Mouse (Mus musculus) limb, embryonic 15.5 days (tissue): ENCODE data around the gene Luc7l3. TPM values are rescaled to one million over a fixed set of nuclear protein-coding genes. Genes with fewer than 3 reads are reported as not detected.
A peak's percentile ranks its signal among the peaks of the same experiment; 100 is the strongest.

ENCODE experiments used
- ATAC-seq: fragments of 200-750 bp; cut with Nextera tagmentation; 2 replicates; pipeline ENCODE4 v1.8.0; 2017; ENCODE audit warnings: low read depth, moderate TSS enrichment; ENCODE audit not compliant: insufficient number of reproducible peaks, low FRiP score, low TSS enrichment
- H3K27ac ChIP-seq: fragments of 300-500 bp; sonication (generic); 2 replicates; pipeline ENCODE4 v1.5.1; 2015; ENCODE audit warnings: moderate library complexity, mild to moderate bottlenecking, inconsistent platforms
- H3K27me3 ChIP-seq: fragments of 300-500 bp; sonication (generic); 2 replicates; pipeline ENCODE4 v1.6.1; 2015; ENCODE audit warnings: inconsistent platforms
- H3K36me3 ChIP-seq: fragments of 300-500 bp; sonication (generic); 2 replicates; pipeline ENCODE4 v1.6.1; 2015; ENCODE audit warnings: inconsistent platforms
- H3K4me1 ChIP-seq: fragments of 300-500 bp; sonication (generic); 2 replicates; pipeline ENCODE4 v1.6.1; 2015; ENCODE audit warnings: inconsistent platforms
- H3K4me2 ChIP-seq: fragments of 300-500 bp; sonication (generic); 2 replicates; pipeline ENCODE4 v1.6.1; 2015; ENCODE audit warnings: mild to moderate bottlenecking, inconsistent platforms
- H3K4me3 ChIP-seq: fragments of 300-500 bp; sonication (generic); 2 replicates; pipeline ENCODE4 v1.5.1; 2015; ENCODE audit warnings: mild to moderate bottlenecking, inconsistent platforms
- H3K9ac ChIP-seq: fragments of 300-500 bp; sonication (generic); 2 replicates; pipeline ENCODE4 v1.6.1; 2015; ENCODE audit warnings: inconsistent platforms
- H3K9me3 ChIP-seq: fragments of 300-500 bp; sonication (generic); 2 replicates; pipeline ENCODE4 v1.6.1; 2016; ENCODE audit warnings: inconsistent platforms
- WGBS: fragments of 180-500 bp; shearing (Covaris S2); methylation state at CpG from one replicate; pipeline ENCODE4 v1.1.7; 2015; 5-methylcytosine and 5-hydroxymethylcytosine counted together
- polyA plus RNA-seq: library from polyadenylated mRNA; unstranded; fragments of >200 nt; fragmentation: Nextera tagmentation; extraction: Ambion mirVana; gene quantifications from 2 replicates; pipeline ENCODE4 v1.2.1, GENCODE M21; 2015

The Luc7l3 gene
- polyA plus RNA-seq, 1 experiment from 2014 or later, result 105 TPM

DNA sequence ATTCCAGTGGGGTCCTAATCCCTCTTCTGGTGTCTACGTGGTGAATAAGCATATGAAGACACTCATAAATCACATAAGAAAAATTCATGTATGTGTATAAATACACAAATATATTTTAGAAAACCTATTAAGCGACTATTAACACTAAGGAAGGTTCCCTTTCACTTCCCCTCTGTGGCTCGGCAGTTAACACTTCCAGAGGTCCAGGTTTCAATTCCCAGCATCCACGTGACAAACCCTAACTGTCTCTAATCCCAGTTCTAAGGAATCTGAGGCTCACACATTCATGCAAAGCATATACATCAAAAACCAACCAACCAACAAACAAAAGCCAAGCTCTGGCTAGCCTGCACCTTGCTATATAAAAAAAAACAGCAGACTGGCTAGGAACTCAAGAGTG, 4.3 kb downstream of the Luc7l3 start:
- Histone ChIP-seq H3K4me1 (peaks cover 28% of the 10 kb centered on the region; the same call in 1 of the 2 replicates), H3K36me3 (0 out of 2 replicates have a peak, but pooled peaks cover 3% of the 10 kb centered on the region), H3K4me2 (no peak overlapping the region), H3K4me3 (no peak overlapping the region), H3K9me3 (no peaks in the 10 kb centered on the region), H3K27me3 (no peaks in the 10 kb centered on the region), H3K27ac (no peak overlapping the region), H3K9ac (no peak overlapping the region)
- ATAC-seq, result no peak
- 51% methylated on average over 4 of the region's 4 CpGs for WGBS

DNA sequence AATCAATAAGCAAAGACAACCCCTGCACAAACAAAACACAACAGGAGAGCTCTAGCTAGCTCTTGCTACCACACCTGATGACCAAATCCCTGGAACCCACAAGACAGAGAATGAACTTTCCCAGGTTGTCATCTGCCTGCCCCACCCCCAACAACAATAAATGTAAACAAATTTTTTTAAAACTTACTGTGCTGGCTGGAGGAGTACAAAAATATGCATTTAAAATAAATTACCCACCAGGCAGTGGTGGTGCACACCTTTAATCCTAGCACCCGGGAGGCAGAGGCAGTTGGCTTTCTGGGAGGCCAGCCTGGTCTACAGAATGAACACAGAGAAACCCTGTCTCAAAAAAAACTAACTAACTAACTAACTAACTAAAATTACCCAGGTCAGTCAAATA, 4.8 kb downstream of the Luc7l3 start:
- Histone ChIP-seq H3K4me3 (no peak overlapping the region), H3K9me3 (no peaks in the 10 kb centered on the region), H3K27ac (no peak overlapping the region), H3K4me1 (peaks cover 26% of the 10 kb centered on the region; the same call in 1 of the 2 replicates), H3K27me3 (no peaks in the 10 kb centered on the region), H3K9ac (no peak overlapping the region), H3K36me3 (0 out of 2 replicates have a peak, but pooled peaks cover 3% of the 10 kb centered on the region), H3K4me2 (no peak overlapping the region)
- ATAC-seq, result no peak
- 73% methylated on average over 1 of the region's 1 CpGs for WGBS

DNA sequence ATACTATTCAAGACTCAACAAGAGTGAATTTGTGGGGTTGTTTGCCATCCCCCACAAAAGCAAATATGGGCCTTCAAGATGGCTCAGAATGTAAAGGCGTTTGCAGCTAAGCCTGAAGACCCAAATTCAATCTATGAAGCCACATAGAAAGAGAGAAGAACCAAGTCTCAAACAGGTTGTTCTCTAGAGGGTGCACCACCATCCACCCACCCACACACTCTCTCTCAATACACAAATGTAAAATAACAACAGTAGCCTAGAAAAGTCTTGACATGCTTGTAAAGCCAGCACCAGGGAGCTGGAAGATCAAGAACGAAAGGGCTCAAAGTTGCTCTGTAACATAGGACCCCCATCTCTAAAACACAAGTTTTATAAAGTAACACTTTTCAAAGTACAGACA, 5.3 kb downstream of the Luc7l3 start:
- no peak for ATAC-seq
- Histone ChIP-seq H3K27ac (no peak overlapping the region), H3K4me1 (peaks cover 26% of the 10 kb centered on the region; the same call in 1 of the 2 replicates), H3K9ac (no peak overlapping the region), H3K4me2 (no peak overlapping the region), H3K27me3 (no peaks in the 10 kb centered on the region), H3K4me3 (no peak overlapping the region), H3K9me3 (no peaks in the 10 kb centered on the region), H3K36me3 (0 out of 2 replicates have a peak, but pooled peaks cover 3% of the 10 kb centered on the region)
- 79% methylated on average over 2 of the region's 2 CpGs for WGBS

DNA sequence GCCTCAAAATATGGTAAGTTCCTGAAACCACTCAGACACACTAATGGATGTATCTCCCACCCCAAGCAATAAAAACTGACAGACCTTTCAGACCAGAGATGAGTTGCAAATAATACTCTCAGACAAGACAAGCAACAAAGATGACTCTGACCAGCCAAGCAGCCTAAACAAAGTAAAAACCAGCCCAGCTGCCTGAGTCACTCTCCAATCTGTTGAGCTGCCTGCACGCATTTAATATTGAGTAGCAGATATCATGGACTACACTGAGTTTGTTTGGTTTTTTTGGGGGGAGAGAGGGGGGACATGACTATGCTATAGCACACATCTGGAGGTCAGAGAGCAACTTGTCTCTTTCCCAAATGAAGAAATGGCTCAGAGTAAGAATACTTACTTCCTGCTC, 6.5 kb downstream of the Luc7l3 start:
- H3K4me1 ChIP-seq, result peaks cover 25% of the 10 kb centered on the region; the same call in 1 of the 2 replicates
- no peak for ATAC-seq
- H3K9me3 ChIP-seq, result no peaks in the 10 kb centered on the region
- H3K27ac ChIP-seq, result no peak overlapping the region
- no peak overlapping the region for H3K4me3 ChIP-seq
- 0 out of 2 replicates have a peak, but pooled peaks cover 3% of the 10 kb centered on the region for H3K36me3 ChIP-seq
- no peak overlapping the region for H3K4me2 ChIP-seq
- H3K27me3 ChIP-seq, result no peaks in the 10 kb centered on the region
- H3K9ac ChIP-seq, result no peak overlapping the region
- WGBS, result 67% methylated on average over 1 of the region's 1 CpGs

DNA sequence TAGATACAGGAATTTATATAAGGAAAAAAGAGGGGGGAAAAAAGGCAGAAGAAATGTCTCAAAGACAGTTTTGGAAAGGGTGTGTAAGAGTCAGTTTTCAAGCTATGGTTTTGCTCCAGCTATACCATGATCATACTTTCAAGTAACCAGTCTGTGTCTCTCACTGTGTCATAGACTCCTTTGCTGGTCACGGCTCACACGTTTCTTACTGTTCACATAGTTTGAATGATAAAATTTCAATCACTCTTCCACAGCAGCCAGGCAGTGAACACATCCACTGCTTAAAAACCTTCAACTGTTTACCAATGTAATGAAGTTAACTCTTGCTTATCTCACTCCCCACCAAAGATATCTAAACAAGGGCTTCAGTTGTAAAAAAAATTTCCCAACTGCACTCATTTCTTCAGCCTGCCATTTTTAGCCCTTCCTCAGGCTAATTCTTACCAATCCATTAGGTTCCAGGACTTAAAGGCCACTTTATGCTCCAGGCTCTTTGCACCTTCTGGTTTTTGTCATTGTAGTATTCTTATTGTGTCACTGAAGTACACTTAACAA, 7.6 kb downstream of the Luc7l3 start:
- no peak for ATAC-seq
- no peaks in the 10 kb centered on the region for H3K27me3 ChIP-seq

DNA sequence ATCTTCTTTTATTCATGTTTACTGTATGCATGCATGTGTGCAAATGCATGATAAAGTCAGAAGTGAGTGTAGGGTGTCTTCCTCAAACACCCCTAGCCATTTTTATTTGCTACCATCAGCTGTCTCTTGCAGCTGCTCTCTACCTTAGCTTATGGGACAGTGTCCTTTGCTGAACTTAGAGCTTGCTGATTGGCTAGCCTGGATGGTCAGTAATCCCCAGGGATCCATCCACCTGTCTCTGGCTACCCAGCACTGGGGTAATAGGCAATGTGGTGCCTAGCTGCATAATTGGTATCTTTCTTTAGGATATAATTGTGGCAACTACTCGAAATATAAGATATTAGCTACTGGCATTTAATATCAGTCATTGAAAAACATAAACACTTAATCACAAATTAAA, 9.1 kb downstream of the Luc7l3 start:
- Histone ChIP-seq H3K4me1 (peaks cover 13% of the 10 kb centered on the region; the same call in 1 of the 2 replicates), H3K4me2 (no peak overlapping the region), H3K27me3 (no peaks in the 10 kb centered on the region), H3K36me3 (peaks cover 3% of the 10 kb centered on the region), H3K9me3 (no peaks in the 10 kb centered on the region), H3K9ac (no peak overlapping the region), H3K27ac (no peak overlapping the region), H3K4me3 (no peak overlapping the region)
- ATAC-seq, result no peak
- 80% methylated on average over 1 of the region's 1 CpGs for WGBS

More for the DNA sequence above, 7.6 kb downstream of the Luc7l3 start:
- Histone ChIP-seq H3K4me2 (no peak overlapping the region), H3K9ac (no peak overlapping the region), H3K27ac (peak overlapping the region; percentile 34; the same call in 1 of the 2 replicates), H3K36me3 (0 out of 2 replicates have a peak, but pooled peaks cover 3% of the 10 kb centered on the region), H3K4me1 (peaks cover 19% of the 10 kb centered on the region; the same call in 1 of the 2 replicates), H3K4me3 (no peak overlapping the region), H3K9me3 (no peaks in the 10 kb centered on the region)
- WGBS, result 75% methylated on average over 2 of the region's 2 CpGs

- Histone ChIP-seq H3K4me3 (no peak overlapping the region), H3K9me3 (no peaks in the 10 kb centered on the region), H3K27ac (no peak overlapping the region), H3K4me2 (no peak overlapping the region), H3K36me3 (peaks cover 81% of the 10 kb centered on the region), H3K9ac (no peak overlapping the region), H3K4me1 (no peaks in the 10 kb centered on the region), H3K27me3 (no peaks in the 10 kb centered on the region)
- no peak for ATAC-seq
- 84% methylated on average over 9 of the region's 9 CpGs for WGBS
Measured at GRCm38 (mm10) chr11:94294996-94295845, 26.6 kb downstream of the Luc7l3 start.

DNA sequence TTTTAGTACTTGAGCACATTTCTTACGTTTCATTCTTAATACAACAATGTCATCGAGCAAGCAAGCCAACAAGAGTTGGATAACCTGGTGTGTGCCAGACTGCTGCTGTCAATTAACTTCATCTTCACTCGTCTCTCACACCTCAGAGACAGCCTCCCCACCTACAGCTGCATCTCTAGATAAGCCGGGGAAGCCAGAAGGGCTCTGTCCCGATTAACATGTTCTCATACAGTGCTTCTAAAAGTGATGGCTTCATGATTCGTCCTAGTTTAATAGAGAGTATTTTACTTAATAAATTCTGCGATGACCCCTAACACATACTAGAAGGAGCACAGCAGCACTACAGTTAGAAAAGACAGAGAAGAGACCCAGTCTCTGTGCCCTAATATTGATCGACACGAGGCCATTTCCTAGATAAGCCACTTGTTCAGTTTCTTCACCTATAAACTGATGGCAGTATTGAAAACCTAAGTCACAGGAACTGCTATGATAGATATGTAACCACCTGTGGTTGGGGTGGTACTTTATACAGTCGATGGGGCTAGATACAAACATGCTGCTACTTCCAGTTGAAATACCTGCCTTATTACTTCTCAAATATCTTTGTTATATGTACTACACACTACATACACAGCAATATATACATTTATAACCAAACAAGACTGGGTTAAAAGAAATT, 31.6 kb downstream of the Luc7l3 start:
- WGBS, result 92% methylated on average over 10 of the region's 10 CpGs
- no peaks in the 10 kb centered on the region for H3K9me3 ChIP-seq
- no peak for ATAC-seq
- H3K27ac ChIP-seq, result no peak overlapping the region
- no peak overlapping the region for H3K4me3 ChIP-seq
- H3K36me3 ChIP-seq, result peaks cover 83% of the 10 kb centered on the region
- H3K4me1 ChIP-seq, result no peaks in the 10 kb centered on the region
- H3K4me2 ChIP-seq, result no peak overlapping the region
- no peak overlapping the region for H3K9ac ChIP-seq
- no peaks in the 10 kb centered on the region for H3K27me3 ChIP-seq

DNA sequence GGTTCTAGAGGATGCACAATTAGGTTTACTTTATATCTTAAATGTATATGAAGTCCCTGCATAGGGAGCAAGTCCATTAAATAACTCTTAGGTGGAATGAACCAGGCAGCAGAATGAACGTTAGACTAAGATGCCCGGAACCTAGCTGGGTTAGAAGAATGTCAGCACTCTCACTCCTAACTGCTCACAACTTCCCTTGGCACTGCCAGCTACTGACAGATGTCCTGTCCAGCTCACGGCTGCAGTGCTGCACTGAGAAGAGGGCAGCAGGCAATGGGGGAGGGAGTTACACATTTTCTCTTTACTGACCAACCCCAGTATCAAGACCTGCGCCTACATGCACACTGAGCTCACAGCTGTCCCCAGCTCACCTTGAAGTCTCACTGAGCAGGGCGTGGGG, 34.7 kb downstream of the Luc7l3 start:
- Histone ChIP-seq H3K36me3 (peaks cover 71% of the 10 kb centered on the region), H3K9me3 (no peaks in the 10 kb centered on the region), H3K4me3 (no peak overlapping the region), H3K27ac (no peak overlapping the region), H3K9ac (no peak overlapping the region), H3K27me3 (no peaks in the 10 kb centered on the region), H3K4me2 (no peak overlapping the region), H3K4me1 (0 out of 2 replicates have a peak, but pooled peaks cover 2% of the 10 kb centered on the region)
- ATAC-seq, result no peak
- 91% methylated on average over 5 of the region's 5 CpGs for WGBS

DNA sequence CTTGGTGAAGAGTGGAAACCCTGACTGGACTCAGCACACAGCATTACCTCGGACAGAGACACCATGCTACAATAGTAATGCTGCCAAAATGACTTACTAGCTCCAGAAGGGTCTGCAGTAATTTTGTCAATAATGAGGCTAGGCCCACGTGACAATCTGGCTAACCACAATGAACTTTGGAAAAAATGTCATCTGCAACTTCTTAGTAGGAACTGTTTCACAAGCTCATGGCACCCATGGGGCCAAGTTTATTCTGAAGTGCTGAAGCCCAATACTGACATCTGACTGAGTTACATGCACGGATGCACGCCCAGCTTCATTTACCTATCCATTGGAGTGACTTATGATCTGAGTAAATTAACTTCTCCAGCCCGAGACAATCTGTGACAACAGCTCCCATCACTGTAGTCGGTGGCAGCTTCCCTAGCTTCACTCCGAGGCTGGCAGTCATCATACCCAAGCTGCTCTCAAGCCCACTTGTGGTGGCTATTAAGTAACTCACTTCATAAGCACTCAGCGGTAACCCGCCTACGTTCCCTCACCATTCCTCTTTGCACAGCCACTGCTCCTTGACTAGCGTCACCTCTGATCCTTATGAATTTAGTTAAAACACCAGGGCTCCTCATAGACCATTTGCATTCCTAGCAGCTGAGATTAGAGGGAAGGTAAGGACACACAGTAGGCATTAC, 35.8 kb downstream of the Luc7l3 start:
- Histone ChIP-seq H3K27ac (no peak overlapping the region), H3K4me1 (peaks cover 10% of the 10 kb centered on the region; the same call in 1 of the 2 replicates), H3K4me2 (no peak overlapping the region), H3K9ac (no peak overlapping the region), H3K27me3 (no peaks in the 10 kb centered on the region), H3K4me3 (no peak overlapping the region), H3K9me3 (no peaks in the 10 kb centered on the region), H3K36me3 (peaks cover 64% of the 10 kb centered on the region)
- no peak for ATAC-seq
- WGBS, result 87% methylated on average over 11 of the region's 11 CpGs

GRCm38 (mm10) chr11:94283536-94284099, 38.2 kb downstream of the Luc7l3 start:
- Histone ChIP-seq H3K9ac (no peak overlapping the region), H3K27me3 (no peaks in the 10 kb centered on the region), H3K9me3 (no peaks in the 10 kb centered on the region), H3K4me3 (no peak overlapping the region), H3K36me3 (peaks cover 44% of the 10 kb centered on the region), H3K4me1 (peaks cover 14% of the 10 kb centered on the region; the same call in 1 of the 2 replicates), H3K27ac (no peak overlapping the region), H3K4me2 (no peak overlapping the region)
- 84% methylated on average over 6 of the region's 6 CpGs for WGBS
- no peak for ATAC-seq
